Mouse (Mus musculus) embryonic stem cell, embryonic (primary cell): ENCODE measurements around the gene Zmym1.

Source experiments
- CTCF ChIA-PET, 4 experiments: fragments of 300-600 bp in 2 of 4; fragments of 350-600 bp in 2 of 4; sonication (Branson Sonifier 250); formaldehyde crosslinking; loops; one replicate each; lab custom pipeline; 2022; ENCODE audit warnings: inconsistent platforms in 2 of 4; lab: Charles Lee
- POLR2A ChIA-PET, 4 experiments: fragments of 300-600 bp in 2 of 4; fragments of 350-600 bp in 2 of 4; sonication (Branson Sonifier 250); formaldehyde crosslinking; loops; one replicate each; lab custom pipeline; 2022; ENCODE audit warnings: antibody characterized with exemption in 4 of 4, inconsistent platforms in 1 of 4; lab: Charles Lee

Gene Zmym1

DNA sequence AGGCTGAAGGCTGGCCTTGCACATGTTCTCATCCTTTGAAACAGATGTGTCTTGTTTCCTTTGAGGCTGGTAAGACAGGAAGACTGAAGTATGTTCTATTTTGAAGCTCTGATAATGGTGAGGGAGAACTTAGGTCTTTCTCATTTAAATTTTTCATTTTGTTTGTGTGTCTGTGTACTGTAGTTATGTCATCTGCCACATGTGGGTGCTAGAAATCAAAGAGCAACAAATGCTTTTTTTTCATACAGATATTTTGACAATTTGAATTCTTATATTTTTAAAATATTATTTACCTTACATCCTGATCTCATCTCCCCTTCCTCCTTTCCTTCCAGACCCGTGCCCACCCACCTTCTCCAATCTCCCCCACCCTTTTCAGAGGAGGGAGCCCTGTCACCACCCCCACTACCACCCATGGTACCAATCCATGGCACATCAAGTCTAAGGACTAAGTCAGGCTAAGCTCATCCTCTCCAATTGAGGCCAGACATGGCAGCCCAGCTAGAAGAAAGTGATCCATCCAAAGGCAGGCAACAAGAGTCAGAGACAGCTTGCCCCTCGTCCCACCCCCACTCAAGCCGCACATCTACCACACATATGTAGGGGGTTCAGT lies 21.0 kb downstream of the Zmym1 start:
- CTCF ChIA-PET = interaction anchor here in 1 of 4 experiments (1.4 kb wide), 1 partner anchor 15 kb away, joined by 4 read pairs; no protein-coding TSS in a partner anchor

DNA sequence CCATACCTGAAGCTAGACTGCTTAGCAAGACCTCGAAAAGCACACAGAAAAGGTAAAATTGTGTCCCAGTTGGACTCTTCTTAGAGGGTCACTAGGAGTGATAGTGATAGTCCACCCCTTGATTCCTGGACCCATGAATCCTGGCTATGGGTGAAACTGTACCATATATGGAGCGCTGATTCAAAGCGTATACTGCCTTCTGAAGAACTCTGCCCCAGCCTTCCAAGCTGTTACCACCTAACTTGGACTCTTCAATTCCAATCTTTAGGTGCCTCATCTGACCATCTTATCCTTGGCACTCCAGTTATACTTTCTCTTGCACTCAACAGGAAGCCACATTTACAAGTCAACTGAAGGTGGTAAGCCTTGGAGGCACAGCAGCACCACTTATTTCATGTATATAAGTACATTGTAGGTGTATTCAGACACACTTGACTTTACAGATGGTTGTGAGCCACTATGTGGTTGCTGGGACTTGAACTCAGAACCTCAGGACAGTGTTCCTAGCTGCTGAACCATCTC lies 22.1 kb downstream of the Zmym1 start:
- ChIA-PET POLR2A (interaction anchor here (0.6 to 26.6 kb wide), 16 partner anchors 10 to 211 kb away, joined by 3 to 689 read pairs (median 4); partner anchors contain the start of genes Sfpq (in 3 of the 4) and Smim12 (in 1 of the 4)), CTCF (interaction anchor here in 2 of 4 experiments (0.6 to 1.4 kb wide), 2 partner anchors 16 to 1955 kb away, joined by 4 read pairs; no protein-coding TSS in a partner anchor)

More for the DNA sequence above, 21.0 kb downstream of the Zmym1 start:
- POLR2A ChIA-PET = interaction anchor here (0.6 to 26.6 kb wide), 19 partner anchors 9 to 363 kb away, joined by 3 to 689 read pairs (median 4); partner anchors contain the start of genes Sfpq (in 2 of the 4), Gja4 (in 1 of the 4) and Psmb2 (in 1 of the 4)

DNA sequence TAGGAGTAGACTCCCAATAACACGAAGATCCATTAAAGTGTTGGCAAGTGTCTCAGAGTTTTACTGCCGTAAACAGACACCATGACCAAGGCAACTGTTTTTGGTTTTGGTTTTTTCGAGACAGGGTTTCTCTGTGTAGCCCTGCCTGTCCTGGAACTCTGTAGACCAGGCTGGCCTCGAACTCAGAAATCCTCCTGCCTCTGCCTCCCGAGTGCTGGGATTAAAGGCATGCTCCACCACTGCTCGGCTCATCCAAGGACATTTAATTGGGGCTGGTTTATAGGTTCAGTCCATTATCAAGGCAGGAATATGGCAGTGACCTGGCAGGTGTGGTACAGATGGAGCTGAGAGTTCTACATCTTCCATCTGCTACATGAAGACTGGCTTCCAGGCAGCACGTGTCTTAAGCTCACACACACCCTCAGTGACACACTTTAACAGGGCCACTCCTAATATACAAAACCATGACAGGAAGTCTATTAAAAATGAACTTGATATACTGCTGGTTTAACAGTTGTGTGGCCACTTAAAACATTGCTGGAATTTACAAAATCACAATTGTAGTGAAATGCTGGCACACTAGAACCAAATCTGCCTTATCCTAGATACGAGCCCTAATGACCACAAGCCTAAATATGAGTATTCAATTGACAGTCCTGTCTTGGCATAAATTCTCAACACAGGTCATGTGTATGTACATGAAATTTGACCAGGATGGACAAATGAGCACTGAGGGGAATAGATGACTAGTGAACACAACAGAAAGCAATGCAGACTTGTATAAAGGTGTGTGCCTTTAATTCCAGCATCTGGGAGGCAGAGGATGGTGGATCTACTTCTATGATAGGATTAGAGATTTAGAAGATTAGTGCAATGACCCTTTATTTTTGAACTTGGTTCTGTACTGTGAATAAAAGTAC lies 22.8 kb downstream of the Zmym1 start:
- ChIA-PET POLR2A (interaction anchor here (0.6 to 26.6 kb wide), 26 partner anchors 8 to 288 kb away, joined by 3 to 689 read pairs (median 4); partner anchors contain the start of genes Sfpq (in 3 of the 4), Smim12 (in 2 of the 4) and Zmym1 (in 2 of the 4)), CTCF (interaction anchor here in 1 of 4 experiments (1.4 kb wide), 1 partner anchor 16 kb away, joined by 4 read pairs; no protein-coding TSS in a partner anchor)

DNA sequence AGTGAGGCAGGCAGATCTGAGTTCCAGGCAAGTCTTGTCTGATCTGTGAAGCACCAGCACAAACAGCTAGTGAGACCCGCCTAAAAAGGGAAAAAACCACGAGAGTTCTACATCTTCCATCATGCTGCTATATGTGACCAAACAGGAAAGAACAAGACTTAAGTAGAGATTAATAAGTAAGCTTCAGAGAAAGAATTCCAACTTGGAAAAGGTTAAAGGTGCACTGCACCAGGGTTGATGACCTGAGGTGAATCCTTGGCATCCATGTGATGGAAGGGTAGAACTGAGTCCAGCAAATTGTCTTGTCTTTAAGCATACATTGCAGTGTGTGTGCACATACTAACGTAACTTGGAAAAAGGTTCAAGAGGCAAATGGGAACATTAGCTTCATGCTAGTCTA lies 23.8 kb downstream of the Zmym1 start:
- ChIA-PET POLR2A (interaction anchor here (0.6 to 26.6 kb wide), 27 partner anchors 9 to 289 kb away, joined by 3 to 689 read pairs (median 5); partner anchors contain the start of genes Sfpq (in 3 of the 4), Zmym1 (in 2 of the 4) and Smim12 (in 1 of the 4)), CTCF (interaction anchor here in 1 of 4 experiments (1.1 kb wide), 1 partner anchor 10 kb away, joined by 4 read pairs; no protein-coding TSS in a partner anchor)

DNA sequence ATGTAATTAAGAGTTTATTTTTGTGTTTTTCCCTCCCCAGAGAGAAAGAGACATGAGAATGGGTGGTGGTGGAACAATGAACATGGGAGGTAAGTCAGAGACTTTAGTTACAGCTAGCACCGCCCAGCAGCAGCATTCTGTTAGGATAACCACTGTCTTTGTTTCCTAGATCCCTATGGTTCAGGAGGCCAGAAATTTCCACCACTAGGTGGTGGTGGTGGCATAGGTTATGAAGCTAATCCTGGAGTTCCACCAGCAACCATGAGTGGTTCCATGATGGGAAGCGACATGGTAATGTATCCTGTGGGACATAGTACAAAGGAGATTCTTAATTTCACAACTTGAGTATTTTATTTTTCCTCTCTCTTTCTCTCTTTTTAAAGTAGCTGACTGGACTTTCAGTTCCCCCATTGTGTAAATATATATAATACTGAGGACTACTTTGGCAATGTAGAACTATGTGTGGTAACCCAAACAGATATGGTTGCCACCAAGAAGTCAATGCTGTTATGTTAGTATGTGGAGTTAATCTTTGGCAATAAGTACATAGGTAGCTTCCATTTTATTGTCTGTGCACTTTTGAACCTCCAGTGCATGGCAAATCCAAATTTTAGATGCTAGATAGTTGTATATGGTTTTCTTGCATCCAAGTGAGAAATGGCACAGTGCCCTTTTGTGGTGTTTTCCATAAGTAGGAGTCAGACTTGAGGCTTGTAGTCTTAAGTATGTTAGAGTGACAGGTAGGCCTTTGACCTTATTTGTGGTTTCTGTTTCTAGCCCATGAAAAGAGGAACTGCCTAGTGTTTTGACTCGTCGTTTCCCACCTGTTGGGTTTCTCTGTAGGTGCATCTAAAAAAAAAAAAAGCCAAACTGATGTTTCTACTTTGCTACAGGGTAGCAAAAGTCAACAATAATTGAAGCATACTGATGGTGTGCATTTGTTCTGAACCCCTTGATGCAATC lies 33.4 kb downstream of the Zmym1 start:
- POLR2A ChIA-PET = interaction anchor here (0.5 to 19.8 kb wide), 23 partner anchors 9 to 353 kb away, joined by 3 to 689 read pairs (median 4); partner anchors contain the start of gene Smim12 (in 2 of the 4)
- CTCF ChIA-PET = interaction anchor here in 2 of 4 experiments (0.7 to 1.3 kb wide), 6 partner anchors 9 to 216 kb away, joined by 3 to 5 read pairs (median 4); partner anchors contain the start of gene Smim12 (in 1 of the 2)

DNA sequence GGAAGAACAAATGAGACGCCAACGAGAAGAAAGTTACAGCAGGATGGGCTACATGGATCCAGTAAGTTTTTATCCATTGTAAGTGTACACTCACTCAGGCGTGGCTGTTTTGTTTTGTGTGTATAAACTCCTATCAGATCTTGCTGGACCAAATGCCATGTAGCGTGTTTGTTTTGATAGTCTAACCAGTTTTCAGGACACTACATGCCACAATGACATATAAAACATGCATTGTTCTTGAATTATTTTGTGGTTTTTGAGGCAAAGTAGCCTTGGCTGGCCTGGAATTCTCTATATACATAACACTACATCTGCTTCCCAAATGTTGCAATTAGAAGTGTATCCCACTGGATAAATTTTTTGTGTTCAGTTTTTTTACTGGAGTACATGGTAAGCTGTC lies 34.1 kb downstream of the Zmym1 start:
- POLR2A ChIA-PET = interaction anchor here (0.6 to 19.8 kb wide), 18 partner anchors 9 to 318 kb away, joined by 3 to 689 read pairs (median 5); partner anchors contain the start of gene Smim12 (in 1 of the 4)
- CTCF ChIA-PET = interaction anchor here in 2 of 4 experiments (0.7 to 1.3 kb wide), 5 partner anchors 10 to 217 kb away, joined by 3 to 5 read pairs (median 5); partner anchors contain the start of gene Smim12 (in 1 of the 2)

DNA sequence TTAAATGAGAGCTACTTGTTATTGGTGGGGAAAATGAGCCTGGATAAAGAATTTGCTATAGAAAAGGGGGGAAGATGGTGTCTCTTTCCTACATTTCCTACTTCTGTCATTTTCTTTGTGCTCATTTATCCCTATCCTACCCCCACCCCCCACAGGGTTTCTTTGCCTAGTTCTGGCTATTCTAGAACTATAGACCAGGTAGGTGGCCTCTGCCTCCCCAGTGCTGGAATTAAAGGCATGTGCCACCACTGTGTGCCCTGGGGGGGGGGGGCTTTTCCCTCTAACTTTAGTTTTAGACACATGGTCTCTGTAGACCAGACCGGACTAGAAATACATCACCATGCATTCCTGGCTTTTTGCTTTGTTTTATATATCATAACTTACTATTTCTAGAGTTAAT lies 36.7 kb downstream of the Zmym1 start:
- ChIA-PET POLR2A (interaction anchor here (0.6 to 19.8 kb wide), 14 partner anchors 9 to 211 kb away, joined by 3 to 689 read pairs (median 5); no protein-coding TSS in a partner anchor), CTCF (no interaction called here)

DNA sequence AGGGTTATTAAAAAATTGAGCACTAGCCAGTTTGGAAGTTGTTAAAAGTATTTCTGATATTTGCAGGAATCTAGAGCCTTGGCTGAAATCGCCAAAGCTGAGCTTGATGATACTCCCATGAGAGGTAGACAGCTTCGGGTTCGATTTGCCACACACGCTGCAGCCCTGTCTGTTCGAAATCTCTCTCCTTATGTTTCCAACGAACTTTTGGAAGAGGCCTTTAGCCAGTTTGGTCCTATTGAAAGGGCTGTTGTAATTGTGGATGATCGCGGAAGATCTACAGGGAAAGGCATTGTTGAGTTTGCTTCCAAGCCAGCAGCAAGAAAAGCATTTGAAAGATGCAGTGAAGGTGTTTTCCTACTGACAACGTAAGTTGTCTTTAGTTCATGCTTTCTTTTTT lies 37.8 kb downstream of the Zmym1 start:
- CTCF ChIA-PET = no interaction called here
- POLR2A ChIA-PET = interaction anchor here (0.6 to 19.8 kb wide), 23 partner anchors 9 to 1818 kb away, joined by 3 to 689 read pairs (median 4); partner anchors contain the start of gene Zmym4 (in 1 of the 4)

DNA sequence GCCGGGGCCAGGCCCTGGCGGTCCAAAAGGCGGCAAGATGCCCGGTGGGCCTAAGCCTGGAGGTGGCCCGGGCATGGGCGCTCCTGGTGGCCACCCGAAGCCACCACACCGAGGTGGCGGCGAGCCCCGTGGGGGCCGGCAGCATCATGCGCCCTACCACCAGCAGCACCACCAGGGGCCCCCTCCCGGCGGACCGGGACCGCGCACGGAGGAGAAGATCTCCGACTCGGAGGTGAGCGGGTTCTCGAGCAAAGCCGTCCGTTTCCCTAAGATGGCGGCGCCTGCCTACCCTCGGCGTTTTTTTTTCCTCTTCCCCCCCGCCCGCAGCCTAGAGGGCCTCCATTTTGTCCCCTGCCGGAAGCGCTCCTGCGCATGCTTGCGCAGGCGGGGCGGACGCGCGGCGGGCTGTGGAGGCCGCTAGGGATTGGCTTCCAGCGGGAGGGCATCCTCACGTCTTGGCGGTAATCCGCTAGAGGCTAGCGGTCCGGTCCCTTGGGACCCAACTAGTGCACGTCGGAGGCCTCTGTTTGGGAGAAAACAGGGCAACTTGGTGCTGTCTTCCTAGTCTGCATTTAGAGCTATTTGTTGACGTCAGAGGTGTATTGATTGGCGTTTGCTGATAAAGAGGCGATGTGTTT lies 38.8 kb downstream of the Zmym1 start:
- ChIA-PET CTCF (no interaction called here), POLR2A (interaction anchor here (0.6 to 19.8 kb wide), 23 partner anchors 10 to 827 kb away, joined by 3 to 689 read pairs (median 4); partner anchors contain the start of gene Zmym4 (in 1 of the 4))

DNA sequence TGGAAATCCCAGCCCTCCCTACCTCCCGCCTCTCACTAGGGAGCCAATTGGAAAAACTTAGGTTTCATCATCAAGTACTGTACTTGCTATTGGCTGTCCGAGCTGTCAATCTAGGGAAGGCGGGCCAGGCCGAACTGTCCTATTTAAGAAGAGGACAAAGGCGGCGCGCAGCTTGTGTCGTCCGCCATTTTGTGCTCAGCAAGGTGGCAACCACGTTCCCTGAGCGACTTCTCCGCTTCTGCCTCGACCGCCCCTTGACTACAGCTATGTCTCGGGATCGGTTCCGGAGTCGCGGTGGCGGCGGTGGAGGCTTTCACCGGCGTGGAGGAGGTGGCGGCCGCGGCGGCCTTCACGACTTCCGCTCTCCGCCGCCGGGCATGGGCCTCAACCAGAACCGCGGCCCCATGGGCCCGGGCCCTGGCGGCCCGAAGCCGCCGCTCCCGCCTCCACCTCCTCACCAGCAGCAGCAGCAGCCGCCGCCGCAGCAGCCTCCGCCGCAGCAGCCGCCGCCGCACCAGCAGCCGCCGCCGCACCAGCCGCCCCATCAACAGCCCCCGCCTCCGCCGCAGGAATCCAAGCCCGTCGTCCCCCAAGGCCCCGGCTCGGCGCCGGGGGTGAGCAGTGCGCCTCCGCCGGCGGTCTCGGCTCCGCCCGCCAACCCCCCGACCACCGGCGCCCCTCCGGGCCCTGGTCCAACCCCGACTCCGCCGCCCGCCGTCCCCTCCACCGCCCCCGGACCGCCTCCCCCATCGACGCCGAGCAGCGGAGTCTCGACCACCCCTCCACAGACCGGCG lies 39.6 kb downstream of the Zmym1 start, which contains the start of gene Sfpq:
Gene Sfpq, plus strand, starts transcription at position 174 of the 795 bp plus-strand sequence.
- CTCF ChIA-PET = interaction anchor here in 3 of 4 experiments (0.6 to 1.5 kb wide), 8 partner anchors 13 to 268 kb away, joined by 3 to 7 read pairs (median 4); partner anchors contain the start of genes AU040320 (in 1 of the 3), Ncdn (in 1 of the 3) and Smim12 (in 1 of the 3)
- POLR2A ChIA-PET = interaction anchor here (0.5 to 19.8 kb wide), 135 partner anchors 8 to 1043 kb away, joined by 3 to 689 read pairs (median 4); partner anchors contain the start of genes Smim12 (in 3 of the 4), Zmym4 (in 3 of the 4), Zmym1 (in 2 of the 4) and Zmym6 (in 2 of the 4)

DNA sequence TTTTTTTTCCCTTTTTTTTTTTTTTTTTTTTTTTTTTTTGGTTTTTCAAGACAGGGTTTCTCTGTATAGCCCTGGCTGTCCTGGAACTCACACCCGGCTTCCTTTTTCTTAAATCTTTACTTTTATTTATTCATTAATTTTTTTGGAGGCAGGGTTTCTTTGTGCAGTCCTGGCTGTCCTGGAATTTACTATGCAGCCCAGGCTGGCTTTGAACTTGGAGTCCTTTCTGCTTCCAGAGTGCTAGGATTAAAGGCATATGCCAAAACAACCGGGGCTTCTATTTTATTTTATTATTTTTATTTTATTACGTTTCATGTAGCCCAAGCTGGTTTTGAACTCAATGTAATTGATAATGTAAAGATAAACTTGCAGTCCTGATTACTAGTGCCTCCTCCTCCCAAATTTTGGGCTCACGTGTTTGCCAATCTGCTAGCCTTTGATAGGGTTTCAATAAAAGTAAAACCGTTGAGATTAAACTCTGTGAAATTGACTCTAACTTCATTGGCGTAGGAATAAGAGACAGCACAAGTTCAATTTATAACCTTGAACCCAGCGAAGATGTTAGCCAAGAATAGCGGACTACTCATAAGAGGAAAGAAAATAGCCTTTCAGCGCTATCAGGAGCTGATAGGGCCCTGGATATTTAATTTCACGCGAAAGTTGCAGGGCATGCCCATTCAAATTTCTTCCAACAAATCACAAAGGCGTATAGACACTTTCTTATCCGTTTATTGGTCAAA lies 40.4 kb downstream of the Zmym1 start:
- CTCF ChIA-PET = interaction anchor here in 2 of 4 experiments (0.6 to 1.5 kb wide), 7 partner anchors 12 to 267 kb away, joined by 3 to 7 read pairs (median 4); partner anchors contain the start of genes AU040320 (in 1 of the 2), Ncdn (in 1 of the 2) and Smim12 (in 1 of the 2)
- POLR2A ChIA-PET = interaction anchor here (0.5 to 19.8 kb wide), 138 partner anchors 9 to 1043 kb away, joined by 3 to 689 read pairs (median 4); partner anchors contain the start of genes Smim12 (in 3 of the 4), Zmym4 (in 3 of the 4), Zmym1 (in 2 of the 4) and Zmym6 (in 2 of the 4)

DNA sequence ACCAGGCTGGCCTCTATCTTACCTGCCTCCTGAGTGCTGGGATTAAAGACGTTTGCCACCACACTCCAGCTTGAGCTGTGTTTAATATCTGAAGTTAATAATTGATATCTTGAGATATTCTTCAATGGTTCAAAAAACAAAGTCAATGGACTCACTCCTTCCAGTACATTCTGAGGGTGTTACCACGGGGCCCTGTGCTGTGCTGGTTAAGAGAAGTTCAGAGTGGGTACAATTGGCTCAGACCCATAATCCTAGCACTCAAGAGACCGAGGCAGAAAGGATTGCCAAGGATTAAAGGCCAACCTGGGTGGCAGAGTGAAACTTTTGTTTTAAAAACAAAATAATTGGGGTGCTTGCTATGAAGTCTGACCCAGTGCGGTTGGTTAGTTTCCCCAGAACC lies 44.6 kb downstream of the Zmym1 start:
- ChIA-PET CTCF (interaction anchor here in 1 of 4 experiments (3.0 kb wide), 1 partner anchor 10 kb away, joined by 33 read pairs; no protein-coding TSS in a partner anchor), POLR2A (interaction anchor here in 2 of 4 experiments (1.3 to 19.8 kb wide), 5 partner anchors 9 to 26 kb away, joined by 8 to 689 read pairs (median 14); no protein-coding TSS in a partner anchor)

DNA sequence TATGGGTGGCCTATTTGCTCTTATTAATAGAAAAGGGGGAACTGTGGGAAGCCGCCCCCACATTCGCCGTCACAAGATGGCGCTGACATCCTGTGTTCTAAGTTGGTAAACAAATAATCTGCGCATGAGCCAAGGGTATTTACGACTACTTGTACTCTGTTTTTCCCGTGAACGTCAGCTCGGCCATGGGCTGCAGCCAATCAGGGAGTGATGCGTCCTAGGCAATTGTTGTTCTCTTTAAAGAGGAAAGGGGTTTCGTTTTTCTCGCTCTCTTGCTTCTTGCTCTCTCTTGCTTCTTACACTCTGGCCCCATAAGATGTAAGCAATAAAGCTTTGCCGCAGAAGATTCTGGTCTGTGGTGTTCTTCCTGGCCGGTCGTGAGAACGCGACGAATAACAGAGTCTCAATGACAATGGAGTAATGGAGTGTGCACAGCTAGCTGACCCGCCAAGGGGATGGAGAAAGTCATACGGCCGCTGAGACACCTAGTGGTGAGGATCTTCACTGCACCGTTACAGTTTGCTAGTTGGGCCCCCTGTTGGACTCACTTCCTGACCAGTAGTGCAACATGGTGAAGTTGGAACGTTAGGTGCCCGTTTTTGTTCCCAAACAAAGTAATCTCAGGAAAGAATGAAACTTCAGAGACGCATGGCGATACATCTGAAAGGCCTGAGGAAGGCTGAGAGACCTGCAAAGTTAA lies 45.5 kb downstream of the Zmym1 start:
- ChIA-PET CTCF (interaction anchor here in 3 of 4 experiments (0.5 to 3.0 kb wide), 8 partner anchors 9 to 496 kb away, joined by 3 to 33 read pairs (median 4); no protein-coding TSS in a partner anchor), POLR2A (interaction anchor here in 3 of 4 experiments (0.6 to 6.7 kb wide), 7 partner anchors 9 to 86 kb away, joined by 3 to 83 read pairs (median 5); no protein-coding TSS in a partner anchor)
